Mouse (Mus musculus): ENCODE results near the gene Slc16a1. TPM values are rescaled to one million over a fixed set of nuclear protein-coding genes. Genes with fewer than 3 reads are reported as not detected.

The Slc16a1 gene
- total RNA-seq (2023) = 35.4 TPM

DNA sequence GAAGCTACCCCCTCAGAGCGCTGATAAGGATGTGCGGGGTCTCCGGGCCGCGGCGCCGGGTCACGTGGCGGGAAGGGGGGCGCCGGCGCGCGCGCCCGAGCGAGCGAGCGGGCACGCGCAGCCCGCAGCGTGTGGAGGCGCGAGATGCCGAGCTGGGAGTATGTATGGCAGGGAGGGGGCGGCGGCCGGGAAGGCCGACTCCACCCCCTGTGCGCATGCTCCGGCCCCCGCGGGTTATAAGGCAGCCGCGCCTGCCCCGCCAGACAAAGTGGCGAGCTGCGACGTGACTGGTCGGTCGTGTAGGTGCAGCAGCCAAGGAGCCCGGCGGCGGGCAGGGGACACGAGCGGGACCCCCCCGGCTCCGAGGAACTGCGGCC, at the start of gene Slc16a1:
TSS of gene Slc16a1 (plus strand) at position 266 of the 377 bp plus-strand sequence.

Other genes with a start within 250 kb of the Slc16a1 start
- gene Lrig2, start 126.8 kb upstream of the Slc16a1 start, total RNA-seq (2023) = 26.0 TPM
- gene Ppm1j, start 142.4 kb downstream of the Slc16a1 start, total RNA-seq (2023) = 21.3 TPM
- gene Fam19a3, start 143.2 kb downstream of the Slc16a1 start, total RNA-seq (2023) = 0.79 TPM
- gene Rhoc, start 149.7 kb downstream of the Slc16a1 start, total RNA-seq (2023) = 3.9 TPM
- 36.3 TPM for gene Mov10, start 179.9 kb downstream of the Slc16a1 start, total RNA-seq (2023)
- 26.5 TPM for gene St7l, start 225.3 kb downstream of the Slc16a1 start, total RNA-seq (2023)
- gene Capza1, start 225.8 kb downstream of the Slc16a1 start, total RNA-seq (2023) = 162 TPM

Data from CD4-positive naive resting alpha-beta T cell, adult 76 days (primary cell).